Mouse (Mus musculus) E14TG2a.4 (cell line): ENCODE measurements at regions not wholly inside any gene's neighbourhood (a gene's known extent, or its start where the extent isn't known, plus 50 kb on each side); places are given as distances from the start of the nearest gene placed in this dataset.

ENCODE experiments used
- CTCF ChIP-seq: conservative IDR thresholded peaks from 2 replicates; pipeline ENCODE4 v1.5.1; 2014; ENCODE audit warnings: low read length
- NANOG ChIP-seq: IDR thresholded peaks from 2 replicates; pipeline ENCODE4 v1.6.1; 2014; ENCODE audit warnings: borderline replicate concordance, low read length, mixed read lengths
- POU5F1 ChIP-seq: IDR thresholded peaks from 2 replicates; pipeline ENCODE4 v1.6.1; 2014; ENCODE audit warnings: low read length, borderline replicate concordance

DNA sequence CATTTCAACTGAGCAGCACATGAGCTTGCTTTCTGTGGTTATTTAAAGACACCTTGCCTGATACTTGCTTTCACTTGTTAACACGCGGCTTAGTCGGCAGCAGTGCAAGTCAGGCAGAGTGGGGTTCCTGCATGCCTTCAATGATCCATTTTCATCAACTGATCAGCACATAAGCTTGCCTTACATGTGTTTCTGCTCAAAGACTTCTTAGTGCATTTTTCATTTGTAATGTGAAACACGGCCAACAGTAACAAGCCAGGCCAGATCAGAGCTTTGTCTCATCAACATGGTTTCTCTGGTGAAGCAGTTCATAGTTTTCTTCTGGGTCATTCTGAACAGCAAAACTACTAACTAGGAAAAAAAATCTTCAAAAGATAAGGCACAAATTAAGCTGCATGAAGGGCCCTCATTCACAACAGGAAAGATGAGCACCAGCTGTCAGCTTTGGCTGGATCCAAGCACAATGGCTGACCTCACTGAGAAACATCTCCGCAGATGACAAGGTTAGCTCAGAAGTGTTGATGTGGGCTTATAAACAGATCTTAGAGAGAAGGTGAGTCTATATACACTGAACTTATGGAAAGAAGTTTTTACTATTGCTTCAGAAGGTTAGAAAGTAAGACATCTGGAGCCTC, 100.2 kb upstream of the Dock1 start:
- no peak for TF ChIP-seq CTCF
- TF ChIP-seq POU5F1, result no peak
- TF ChIP-seq NANOG, result no peak
